Mouse (Mus musculus): ENCODE measurements at regions not wholly inside any gene's neighbourhood (a gene's known extent, or its start where the extent isn't known, plus 50 kb on each side); places are given as distances from the start of the nearest gene placed in this dataset.

DNA sequence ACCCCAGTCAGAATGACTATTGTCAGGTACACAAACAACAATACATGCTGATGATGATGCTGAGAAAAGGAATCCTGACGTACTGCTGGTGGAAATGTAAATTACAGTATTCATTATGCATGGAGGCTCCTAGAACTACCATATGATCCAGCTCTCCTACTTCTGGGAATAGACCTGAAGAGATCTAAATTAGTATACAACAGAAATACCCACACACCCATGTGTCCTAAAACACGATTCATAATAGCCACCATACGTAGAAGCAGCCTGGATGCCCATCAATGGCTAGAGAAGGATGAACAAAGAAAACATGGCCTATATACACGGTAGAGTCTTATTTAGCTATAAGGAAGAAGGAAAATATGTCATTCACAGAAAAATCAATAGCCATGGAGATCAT, 82.3 kb upstream of the Ttc14 start:
- Histone ChIP-seq H3K27ac (no peak overlapping the region), H3K4me3 (no peak overlapping the region)
- TF ChIP-seq CTCF (conservative IDR thresholded peaks at IDR 0.05), result no peak
- no peak for DNase-seq (ENCODE audit: low spot score in 2 of 2)

DNA sequence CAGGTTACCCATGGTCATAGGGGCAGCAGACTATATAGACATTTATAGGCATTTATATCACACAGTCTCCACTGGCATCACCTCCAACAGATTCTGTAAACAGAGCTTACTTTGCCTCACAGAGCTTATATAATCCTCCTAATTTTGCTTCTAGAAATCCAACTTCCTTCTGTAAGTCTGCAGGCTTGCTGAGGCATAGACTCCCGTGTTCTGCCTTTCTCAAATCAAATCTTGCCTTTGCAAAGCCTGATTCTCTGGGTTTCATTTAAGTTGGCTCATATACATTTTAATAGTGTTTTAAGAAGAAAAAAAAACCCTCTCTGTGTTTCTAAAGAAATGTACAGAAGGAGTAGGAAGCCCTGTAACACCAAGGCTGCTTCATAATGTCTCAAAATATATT, 71.7 kb upstream of the Ttc14 start:
- Histone ChIP-seq H3K27ac (no peak overlapping the region), H3K4me3 (no peak overlapping the region)
- no peak for DNase-seq (ENCODE audit: low spot score in 2 of 2)
- no peak for TF ChIP-seq CTCF (conservative IDR thresholded peaks at IDR 0.05)

DNA sequence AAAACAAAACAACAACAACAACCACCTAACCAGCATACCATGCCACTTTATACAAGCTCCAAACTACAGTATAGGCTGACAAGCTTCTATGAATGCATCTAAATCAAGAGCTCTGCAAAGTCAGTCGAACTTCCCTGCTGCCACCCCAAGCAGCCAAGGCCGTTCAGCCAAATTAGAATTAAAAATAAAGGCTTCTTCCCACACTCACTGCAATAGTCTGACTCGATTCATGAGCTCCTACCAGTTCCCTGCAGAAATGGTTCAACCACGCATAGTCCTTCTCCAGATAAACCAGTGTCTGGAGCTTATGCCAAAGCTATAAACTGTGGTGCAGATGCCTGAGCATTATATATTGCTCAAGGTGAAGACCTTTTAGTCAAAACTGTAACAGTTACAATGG, 69.3 kb upstream of the Ttc14 start:
- DNase-seq (ENCODE audit: low spot score in 2 of 2), result no peak
- TF ChIP-seq CTCF (conservative IDR thresholded peaks at IDR 0.05), result no peak
- H3K27ac ChIP-seq, result no peak overlapping the region
- no peak overlapping the region for H3K4me3 ChIP-seq

DNA sequence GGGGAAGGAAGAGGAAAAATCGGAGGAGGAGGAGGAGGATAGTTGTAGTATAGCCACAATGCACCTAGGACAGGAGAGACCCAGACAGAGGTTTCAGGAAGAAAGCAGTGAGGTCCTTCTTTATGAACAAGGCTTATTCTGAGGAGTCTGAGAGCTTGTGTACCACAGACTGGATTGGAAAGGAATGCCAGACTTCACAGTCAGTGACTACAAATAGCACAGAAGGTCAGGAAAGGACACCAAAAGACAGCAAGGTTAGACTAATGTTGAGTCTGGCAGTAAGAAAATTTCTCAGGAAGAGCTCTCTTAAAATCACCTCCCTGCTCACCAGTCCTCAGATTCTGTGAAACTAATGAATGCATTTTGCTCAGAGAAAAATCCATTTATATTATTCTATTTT, 62.1 kb upstream of the Ttc14 start:
- TF ChIP-seq CTCF (conservative IDR thresholded peaks at IDR 0.05), result no peak
- H3K4me3 ChIP-seq, result no peak overlapping the region
- no peak overlapping the region for H3K27ac ChIP-seq
- no peak for DNase-seq (ENCODE audit: low spot score in 2 of 2)

GRCm38 (mm10) chr3:33742138-33742537, 57.5 kb upstream of the Ttc14 start:
- TF ChIP-seq CTCF (conservative IDR thresholded peaks at IDR 0.05), result no peak
- Histone ChIP-seq H3K27ac (peak overlapping the region; percentile 85), H3K4me3 (no peak overlapping the region)
- DNase-seq (ENCODE audit: low spot score in 2 of 2), result peak; percentile 24 to 57
